Comparison of ENCODE assay signal across 13 mouse cellular contexts in the genomic region with DNA sequence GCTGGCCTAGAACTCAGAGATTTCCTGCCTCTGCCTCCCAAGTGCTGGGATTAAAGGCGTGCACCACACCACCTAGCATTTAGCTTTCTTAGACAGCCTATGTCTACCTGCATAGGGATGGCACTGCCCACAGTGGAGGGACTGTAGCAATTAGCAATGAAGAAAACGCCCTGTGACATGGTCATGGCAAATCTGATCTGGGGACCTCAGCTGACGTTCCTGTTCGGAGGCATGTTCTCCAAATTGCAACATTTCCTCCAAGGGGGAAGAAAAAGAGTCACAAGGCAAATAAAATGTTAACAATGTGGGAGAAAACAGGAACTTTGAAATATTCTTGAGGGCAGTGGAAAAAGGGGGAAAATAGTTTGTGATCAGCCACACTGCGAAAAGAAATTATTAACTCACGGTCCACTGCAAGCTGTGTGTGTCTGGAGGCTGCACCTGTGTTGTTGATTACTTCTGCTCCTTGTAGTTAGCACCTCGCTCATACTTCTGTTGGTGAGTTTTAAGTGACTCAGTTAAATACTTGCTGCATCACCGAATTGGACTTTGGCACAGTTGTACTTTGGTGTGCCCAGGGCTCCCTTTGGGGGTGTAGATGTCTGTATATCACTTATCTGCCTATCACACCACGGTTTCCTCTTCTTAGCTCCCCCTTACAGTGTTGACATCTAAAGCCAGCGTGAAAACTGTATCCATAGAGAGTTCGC. TPM values are rescaled to one million over a fixed set of nuclear protein-coding genes. Genes with fewer than 3 reads are reported as not detected.
A peak's percentile ranks its signal among the peaks of the same experiment; 100 is the strongest.
DNase-seq lines count a peak whose midpoint lies in the region; ATAC-seq and TF ChIP-seq lines count a peak whose summit lies in the region.
"Had no signal": no experiment of that assay in that cellular context is flagged by ENCODE, and none has a peak within 500 bp of the region (broad histone marks: within the 10 kb centered on the region; RNA-seq: fewer than 3 reads in every experiment).

No protein-coding gene starts in this region.

- peak overlapping the region; percentile 99 for H3K27ac ChIP-seq in bone marrow macrophage, adult 2 months (ENCODE audit: insufficient read depth, low read depth, low read length)
- H3K27ac ChIP-seq in kidney, postnatal 0 days: peak overlapping the region; percentile 62
- peak overlapping the region; percentile 99 for H3K27ac ChIP-seq in macrophage
- H3K27ac ChIP-seq: embryonic facial prominence, embryonic 12.5 days; heart, embryonic 13.5 days; midbrain, embryonic 10.5 days had no signal

- WGBS in kidney, postnatal 0 days: 78% methylated on average over 11 of the region's 11 CpGs
- 34% methylated on average over 10 of the region's 11 CpGs for WGBS in macrophage (ENCODE audit: missing documents)

- intact Hi-C loops in heart, postnatal 25 days (cut with DNase I): no loop called here

- no peak overlapping the region for H3K9ac ChIP-seq in kidney, postnatal 0 days (ENCODE audit: low read depth, low read length)
- H3K9ac ChIP-seq: embryonic facial prominence, embryonic 12.5 days; heart, embryonic 13.5 days had no signal

- peak; percentile 89 for ATAC-seq in kidney, postnatal 0 days (replicated peaks; ENCODE audit: low FRiP score, low read depth)

- H3K4me2 ChIP-seq in kidney, postnatal 0 days (ENCODE audit: low read length): no peak overlapping the region
- H3K4me2 ChIP-seq: embryonic facial prominence, embryonic 12.5 days; heart, embryonic 13.5 days had no signal

- no peaks in the 10 kb centered on the region for H3K36me3 ChIP-seq in kidney, postnatal 0 days (ENCODE audit: insufficient read depth, low read length)
- H3K36me3 ChIP-seq in macrophage (ENCODE audit: inconsistent target): 0 out of 2 replicates have a peak, but pooled peaks cover 5% of the 10 kb centered on the region
- H3K36me3 ChIP-seq: embryonic facial prominence, embryonic 12.5 days; midbrain, embryonic 10.5 days had no signal

- no peaks in the 10 kb centered on the region for H3K27me3 ChIP-seq in kidney, postnatal 0 days (ENCODE audit: insufficient read depth, low read length)
- H3K27me3 ChIP-seq: embryonic facial prominence, embryonic 12.5 days; heart, embryonic 13.5 days had no signal

- TF ChIP-seq CTCF in bone marrow macrophage, adult 2 months (IDR thresholded peaks at IDR 0.05; ENCODE audit: low read depth, low read length): no peak
- TF ChIP-seq CTCF in kidney, postnatal 0 days (IDR thresholded peaks at IDR 0.05; ENCODE audit: low read depth): no peak

- TF ChIP-seq POLR2A in bone marrow macrophage, adult 2 months (IDR thresholded peaks at IDR 0.05; ENCODE audit: borderline replicate concordance, low read depth, low read length): no peak

- H3K4me3 ChIP-seq in bone marrow macrophage, adult 2 months (ENCODE audit: insufficient read depth, low read length): peak overlapping the region; percentile 59
- no peak overlapping the region for H3K4me3 ChIP-seq in kidney, postnatal 0 days (replicated peaks; ENCODE audit: low read depth, low read length)
- peak overlapping the region; percentile 19 for H3K4me3 ChIP-seq in macrophage (ENCODE audit: inconsistent target)
- H3K4me3 ChIP-seq: embryonic facial prominence, embryonic 12.5 days; heart, embryonic 13.5 days; midbrain, embryonic 10.5 days had no signal

- peaks cover 73% of the 10 kb centered on the region for H3K79me2 ChIP-seq in macrophage (ENCODE audit: inconsistent target)

- H3K9me3 ChIP-seq in kidney, postnatal 0 days (replicated peaks; ENCODE audit: low read length): no peaks in the 10 kb centered on the region
- H3K9me3 ChIP-seq: embryonic facial prominence, embryonic 12.5 days; heart, embryonic 13.5 days; midbrain, embryonic 10.5 days had no signal

- peaks cover 48% of the 10 kb centered on the region for H3K4me1 ChIP-seq in bone marrow macrophage, adult 2 months (ENCODE audit: control insufficient read depth, insufficient read depth, low read length)
- H3K4me1 ChIP-seq in kidney, postnatal 0 days (replicated peaks; ENCODE audit: insufficient read depth, low read length): no peaks in the 10 kb centered on the region
- H3K4me1 ChIP-seq: embryonic facial prominence, embryonic 12.5 days; midbrain, embryonic 10.5 days had no signal

- DNase-seq in heart, adult 11 months: peak; percentile 93
- DNase-seq in heart, postnatal 25 days (ENCODE audit: low spot score): no peak
- DNase-seq in kidney, postnatal 0 days (ENCODE audit: low spot score): peak; percentile 13
- no peak for DNase-seq in cerebellum, adult 8-10 months
- no peak for DNase-seq in adrenal gland, postnatal 10 days
- DNase-seq in layer of hippocampus, adult 9-10 months (ENCODE audit: low spot score): no peak
- DNase-seq: cerebellum, adult 18-20 months; thymus, adult 2 months had no signal

RNA-seq across cellular contexts. Expression of a gene that starts 9.6 kb away (rescaled TPM):
- total RNA-seq in heart, postnatal 25 days (2021): 10 to 100 TPM; 16.9 to 20.7 TPM
- polyA plus RNA-seq in bone marrow macrophage, adult 2 months (2012; ENCODE audit: insufficient read depth, insufficient read length, missing spikeins): 215 and 227 TPM in 2 replicates
- polyA plus RNA-seq in kidney, postnatal 0 days (2015; fragmentation: Nextera tagmentation; extraction: Ambion mirVana): 76.4 and 83.5 TPM in 2 replicates
- 100 to 1,000 TPM in 4 of 26 experiments, 10 to 100 TPM in 21, 1 to 10 TPM in 1; 8.0 to 109 (median 72.4) TPM for total RNA-seq in macrophage (2018; cell fraction: chromatin; rRNA removed)
- total RNA-seq in macrophage (2018; cell fraction: cytosol; rRNA removed): 100 to 1,000 TPM in 25 of 26 experiments, 10 to 100 TPM in 1; 96.6 to 202 (median 145) TPM
- total RNA-seq in macrophage (2018; cell fraction: nucleus; rRNA removed): 100 to 1,000 TPM in 4 of 26 experiments, 10 to 100 TPM in 22; 23.0 to 124 (median 80.0) TPM
- polyA plus RNA-seq in macrophage (2018): 157 to 191 TPM (median 182 TPM) in 3 replicates
- 10 to 100 TPM; 38.7 to 39.9 TPM for total RNA-seq in adrenal gland, postnatal 10 days (2021)

RNA-seq across cellular contexts. Expression of a gene that starts 53.7 kb away (rescaled TPM):
- total RNA-seq in heart, postnatal 25 days (2021): 1 to 10 TPM; 1.4 to 2.3 TPM
- polyA plus RNA-seq in bone marrow macrophage, adult 2 months (2012; ENCODE audit: insufficient read depth, insufficient read length, missing spikeins): 32.5 and 33.3 TPM in 2 replicates
- 36.7 and 41.9 TPM in 2 replicates for polyA plus RNA-seq in kidney, postnatal 0 days (2015; fragmentation: Nextera tagmentation; extraction: Ambion mirVana)
- 10 to 100 TPM in 10 of 26 experiments, 1 to 10 TPM in 13, under 1 TPM in 3; 0.61 to 25.6 (median 6.6) TPM for total RNA-seq in macrophage (2018; cell fraction: chromatin; rRNA removed)
- total RNA-seq in macrophage (2018; cell fraction: cytosol; rRNA removed): 10 to 100 TPM in 15 of 26 experiments, 1 to 10 TPM in 11; 4.6 to 23.5 (median 10.4) TPM
- total RNA-seq in macrophage (2018; cell fraction: nucleus; rRNA removed): 10 to 100 TPM in 7 of 26 experiments, 1 to 10 TPM in 19; 2.0 to 29.2 (median 5.3) TPM
- polyA plus RNA-seq in macrophage (2018): 7.7 to 21.8 TPM (median 19.2 TPM) in 3 replicates
- total RNA-seq in adrenal gland, postnatal 10 days (2021): 10 to 100 TPM; 15.8 to 18.3 TPM

Comparison
In these comparisons a context has a peak if more than half of its experiments do, and no peak if none do; other contexts are left out.
1. DNase-seq: peak in heart, adult 11 months (single experiment) and kidney, postnatal 0 days (single experiment); none in heart, postnatal 25 days (single experiment), cerebellum, adult 8-10 months (single experiment), adrenal gland, postnatal 10 days (single experiment) and layer of hippocampus, adult 9-10 months (single experiment).
2. Peak in every context shown above with its lines, with median percentiles within 50 percentile points of each other: H3K27ac ChIP-seq.